ENCODE assay signal across 8 mouse cellular contexts in genomic region chr10:34617216-34617615, GRCm38 (mm10).
DNase-seq lines count a peak whose midpoint lies in the region; TF ChIP-seq lines count a peak whose summit lies in the region.

No protein-coding gene starts in this region.

- H3K27ac ChIP-seq in layer of hippocampus, adult 2 months: no peak overlapping the region

- DNase-seq in adrenal gland, postnatal 14 days: peak; percentile 44
- DNase-seq in adrenal gland, adult 18-20 months (ENCODE audit: low spot score in 2 of 2): no peak
- DNase-seq in layer of hippocampus, adult 2 months (ENCODE audit: low spot score in 2 of 2): peak; percentile 7 to 26
- DNase-seq in layer of hippocampus, adult 11-12 months (ENCODE audit: low spot score): no peak
- peak; percentile 22 for DNase-seq in Muller cell, postnatal 12 days (ENCODE audit: inconsistent ontology term)
- peak; percentile 6 to 19 for DNase-seq in frontal cortex, postnatal 36 days (ENCODE audit: low spot score in 2 of 2)
- no peak for DNase-seq in MN1 (ENCODE audit: low spot score)
- DNase-seq in lung, postnatal 4 days: no peak

- peak; percentile 76 for TF ChIP-seq CTCF in layer of hippocampus, adult 2 months (conservative IDR thresholded peaks at IDR 0.05)

- H3K4me3 ChIP-seq in layer of hippocampus, adult 2 months: no peak overlapping the region

Comparison
In these comparisons a context has a peak if more than half of its experiments do, and no peak if none do; other contexts are left out.
1. DNase-seq: peak in adrenal gland, postnatal 14 days (single experiment), layer of hippocampus, adult 2 months (2 of 2), Muller cell, postnatal 12 days (single experiment) and frontal cortex, postnatal 36 days (2 of 2); none in adrenal gland, adult 18-20 months (0 of 2), layer of hippocampus, adult 11-12 months (single experiment), MN1 (single experiment) and lung, postnatal 4 days (0 of 2).